Mouse (Mus musculus): ENCODE measurements around the gene Dusp22.

DNA sequence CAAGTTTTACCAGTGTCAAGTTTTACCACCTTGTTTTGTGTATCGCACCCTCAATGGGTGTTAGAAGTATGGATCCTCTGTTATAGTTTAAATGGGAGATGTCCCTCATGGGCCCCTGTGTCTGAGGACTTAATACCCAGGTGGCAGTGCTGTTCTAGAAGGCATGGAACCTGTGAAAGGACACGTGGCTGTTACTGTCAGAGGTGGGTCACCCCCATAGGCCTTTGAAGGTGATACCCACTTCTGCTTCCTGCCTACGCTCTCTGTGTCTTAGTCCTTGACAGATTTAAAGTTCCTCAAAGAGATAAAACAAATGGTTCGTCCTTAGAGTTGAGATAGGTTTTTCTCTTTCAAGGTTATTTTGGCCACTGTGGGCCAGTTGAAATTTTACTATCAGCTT is 23.3 kb upstream of the Dusp22 start:
- TF ChIP-seq MAFK (IDR thresholded peaks at IDR 0.05; ENCODE audit: insufficient read depth, low read depth, low read length) (no peak), ZNF384 (IDR thresholded peaks at IDR 0.05; ENCODE audit: low read depth, low read length) (no peak), HCFC1 (IDR thresholded peaks at IDR 0.05; ENCODE audit: borderline replicate concordance, insufficient read depth, low read length) (no peak), CHD2 (IDR thresholded peaks at IDR 0.05; ENCODE audit: low read depth, low read length) (no peak), ZC3H11A (IDR thresholded peaks at IDR 0.05; ENCODE audit: borderline replicate concordance, low read depth, low read length) (no peak)

All from ES-E14 (cell line).